Mouse (Mus musculus) lung, postnatal 0 days (tissue): ENCODE measurements around the gene Tmem116.

Source experiments
- CTCF ChIP-seq: IDR thresholded peaks from 2 replicates; pipeline ENCODE4 v1.5.1; 2016; ENCODE audit warnings: antibody characterized with exemption, mild to moderate bottlenecking
- EP300 ChIP-seq: IDR thresholded peaks from 2 replicates; pipeline ENCODE4 v1.6.1; 2016; ENCODE audit warnings: antibody characterized with exemption, mild to moderate bottlenecking, control low read depth

- TF ChIP-seq EP300 (no peak), CTCF (peak; percentile 28)
Observed at GRCm38 (mm10) chr5:121570787-121571186, 119.1 kb downstream of the Tmem116 start.
